Mouse (Mus musculus) adrenal gland, adult 8-10 months (tissue): ENCODE results near the gene Tcte3. TPM values are rescaled to one million over a fixed set of nuclear protein-coding genes. Genes with fewer than 3 reads are reported as not detected.
"Not testable (repeated sequence)": the region's sequence is repeated elsewhere in the genome, so short reads cannot be mapped to it uniquely, and the experiment has no call there.

ENCODE experiments used
- DNase-seq: peaks from one replicate; pipeline ENCODE4 v3.0.0; 2022
- total RNA-seq, 4 experiments: library from RNA; stranded (reverse); gene quantifications; 2 replicates each; pipeline ENCODE4 v1.2.4; 2022

Tcte3 gene
- total RNA-seq = 1 to 10 TPM in 2 of 4 experiments, under 1 TPM in 2; 0.41 to 4.8 (median 1.6) TPM

- DNase-seq = not testable (repeated sequence)
These were observed at the start of gene Tcte3, which contains the start of the genes Ermard and Gm3448 for GRCm38 (mm10) chr17:15041175-15041729. Tcte3 (minus strand) TSS chr17:15041488. Ermard (plus strand) TSS chr17:15041208. Gm3448 (minus strand) TSS chr17:15041537.

- no peak for DNase-seq
These were observed 47.3 kb upstream of the Tcte3 start for GRCm38 (mm10) chr17:15088591-15089001.

DNA sequence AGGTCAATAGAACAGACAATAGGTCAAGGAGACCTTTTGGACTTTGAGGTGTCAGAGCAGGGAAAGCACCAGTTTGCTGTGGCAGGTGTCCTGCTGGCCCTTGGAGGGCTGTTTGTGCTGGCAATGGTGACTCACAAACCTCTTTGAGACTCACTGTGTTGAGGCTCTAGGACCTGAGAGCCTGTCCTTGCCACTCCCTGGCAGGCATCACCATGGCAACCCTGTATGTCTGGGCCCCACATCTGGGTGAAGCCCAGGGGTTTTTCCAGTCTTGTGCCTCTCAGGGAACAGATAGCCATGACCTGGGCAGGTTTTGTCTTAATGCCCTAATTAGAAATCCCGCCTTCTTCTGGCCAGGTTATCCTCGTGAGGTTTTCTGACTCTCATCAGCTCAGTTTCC, 46.9 kb upstream of the Tcte3 start:
- DNase-seq = no peak

DNA sequence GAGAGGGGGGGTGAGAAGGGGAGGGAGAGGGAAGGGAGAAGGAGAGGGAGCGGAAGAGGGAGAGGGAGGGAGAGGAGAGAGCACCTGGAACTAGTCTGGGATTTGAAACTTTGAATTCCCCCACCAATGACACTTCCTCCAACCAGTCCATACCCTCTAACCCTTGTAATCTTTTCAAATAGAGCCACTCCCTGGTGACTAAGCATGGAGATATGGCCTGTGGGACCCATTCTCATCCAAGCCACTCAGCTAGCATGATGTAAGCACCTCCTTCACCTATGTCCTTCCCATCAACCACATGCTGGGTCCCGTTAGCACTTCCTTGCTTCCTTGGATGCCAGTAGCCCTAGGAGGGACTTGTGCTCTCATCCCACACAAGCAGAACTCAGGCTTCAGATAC, 43.7 kb upstream of the Tcte3 start:
- no peak for DNase-seq

DNA sequence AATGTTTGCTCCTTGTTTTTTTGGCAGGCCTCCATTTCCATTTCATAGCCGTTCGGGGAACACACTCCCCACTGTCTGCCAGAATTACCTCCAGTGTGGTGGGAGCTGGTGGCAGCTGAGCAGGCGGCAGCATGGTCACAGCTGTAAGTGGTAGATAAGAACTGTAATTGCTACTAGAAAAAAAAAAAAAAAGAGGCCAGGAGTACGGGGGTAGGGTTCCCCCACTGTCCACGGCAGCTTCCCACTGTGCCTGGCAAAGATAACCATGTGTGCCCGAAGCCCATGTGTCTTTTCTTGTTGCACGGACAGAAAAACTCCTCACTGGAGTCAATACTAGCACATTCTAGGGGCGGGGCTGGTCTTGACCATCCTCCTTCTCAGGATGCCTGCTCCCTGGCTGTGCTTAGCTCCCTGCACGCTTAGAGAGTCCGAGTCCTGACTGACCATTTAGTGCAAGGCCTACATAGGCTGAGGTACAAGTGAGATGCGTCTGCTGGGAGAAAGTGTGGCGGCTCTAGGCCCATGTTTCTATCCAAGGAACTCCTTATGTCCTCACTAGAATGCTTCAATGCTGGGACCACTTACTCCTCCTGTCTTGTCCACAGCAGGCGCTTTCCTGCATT, 43.0 kb upstream of the Tcte3 start:
- no peak for DNase-seq

- DNase-seq = no peak
These were observed 36.2 kb upstream of the Tcte3 start for GRCm38 (mm10) chr17:15077536-15077935.

- DNase-seq = no peak
These were observed 33.7 kb upstream of the Tcte3 start for GRCm38 (mm10) chr17:15075033-15075432.

- no peak for DNase-seq
These were observed 30.9 kb upstream of the Tcte3 start for GRCm38 (mm10) chr17:15072211-15072610.

DNA sequence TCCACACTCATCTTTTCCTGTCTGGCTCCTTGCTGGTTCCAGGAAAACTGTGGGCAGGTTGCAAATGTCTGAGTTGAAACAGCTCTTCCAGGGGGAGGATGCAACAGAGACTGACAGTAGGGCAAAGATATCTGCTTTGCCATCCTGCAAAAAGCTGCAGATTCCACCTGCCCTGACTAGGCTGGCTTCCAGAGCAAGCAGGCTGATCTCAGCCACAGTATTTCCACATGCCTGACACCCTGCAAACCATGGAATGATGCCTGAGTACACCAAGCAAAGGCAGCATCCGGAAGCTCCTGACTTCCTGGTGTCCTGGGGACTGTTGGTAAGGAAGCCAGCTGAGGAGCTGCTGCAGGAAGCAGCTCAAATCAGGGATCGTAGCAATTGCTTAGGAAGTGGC, 27.8 kb upstream of the Tcte3 start:
- DNase-seq = no peak

GRCm38 (mm10) chr17:15068040-15068792, 26.9 kb upstream of the Tcte3 start:
- peak; percentile 30 for DNase-seq

DNA sequence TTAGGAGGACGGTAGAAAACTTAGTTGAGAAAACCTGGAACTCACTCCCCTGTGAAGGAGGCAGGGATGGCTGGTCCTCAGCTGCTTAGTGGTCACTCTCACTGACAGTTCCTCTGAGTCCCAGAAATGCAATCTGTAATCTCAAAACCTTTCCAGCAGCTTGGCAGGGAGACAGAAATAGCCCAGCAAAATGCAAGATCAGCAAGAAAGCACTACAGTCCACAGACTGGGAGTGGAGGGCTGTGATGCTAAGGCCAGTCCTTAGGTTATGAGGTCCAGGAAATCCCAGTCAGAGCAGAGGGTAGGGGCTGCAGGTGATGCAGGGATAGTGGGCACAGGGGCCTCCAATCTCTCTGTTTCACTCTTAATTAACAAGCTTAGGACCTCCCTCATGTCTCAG, 25.6 kb upstream of the Tcte3 start:
- no peak for DNase-seq

GRCm38 (mm10) chr17:15066066-15066465, 24.8 kb upstream of the Tcte3 start:
- DNase-seq = no peak

- peak; percentile 54 for DNase-seq
These were observed 24.2 kb upstream of the Tcte3 start for GRCm38 (mm10) chr17:15065391-15066024.

DNA sequence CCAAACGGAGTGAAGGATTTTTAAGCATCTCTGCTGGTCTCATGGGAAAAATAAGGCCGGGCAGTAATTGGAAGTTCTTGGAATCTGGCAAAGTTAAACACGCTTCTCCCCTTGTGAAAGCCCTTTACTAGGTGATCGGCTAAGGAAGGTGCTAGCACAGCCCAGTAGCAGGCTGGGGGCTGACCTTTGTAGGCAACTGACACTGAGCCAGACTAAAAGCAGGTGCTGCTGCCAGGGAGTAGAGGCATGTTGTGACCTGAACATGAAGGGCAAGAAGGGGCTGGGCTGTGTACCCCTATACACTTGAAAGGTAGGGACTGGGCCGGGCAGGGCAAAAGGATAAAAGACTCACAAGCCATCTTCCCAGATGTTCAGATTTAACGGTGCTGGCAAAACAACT, 19.1 kb upstream of the Tcte3 start:
- DNase-seq = no peak

- DNase-seq = no peak
These were observed 18.4 kb upstream of the Tcte3 start for GRCm38 (mm10) chr17:15059646-15060045.

DNA sequence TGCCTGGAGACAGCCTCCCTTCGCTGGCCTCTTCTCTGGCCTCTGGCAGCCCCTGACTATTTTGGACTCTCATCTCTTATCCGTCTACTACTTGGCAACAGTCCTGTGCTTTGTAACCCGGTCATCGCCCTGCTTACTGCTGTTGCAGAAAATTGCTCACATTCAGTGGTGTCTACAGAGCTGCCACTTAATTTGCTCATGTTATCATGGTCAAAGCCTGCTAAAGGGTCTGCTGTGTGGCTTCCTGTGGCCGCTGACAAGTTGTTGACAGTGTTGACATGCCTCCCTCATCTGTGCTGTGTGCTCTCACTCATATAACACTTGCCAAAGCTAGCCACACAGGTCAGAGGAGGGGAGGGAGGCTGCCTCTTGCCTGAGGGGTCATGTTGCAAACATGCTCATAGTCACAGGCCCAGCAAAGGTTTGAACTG, 16.9 kb upstream of the Tcte3 start:
- no peak for DNase-seq

GRCm38 (mm10) chr17:15055925-15056324, 14.6 kb upstream of the Tcte3 start:
- DNase-seq = no peak

DNA sequence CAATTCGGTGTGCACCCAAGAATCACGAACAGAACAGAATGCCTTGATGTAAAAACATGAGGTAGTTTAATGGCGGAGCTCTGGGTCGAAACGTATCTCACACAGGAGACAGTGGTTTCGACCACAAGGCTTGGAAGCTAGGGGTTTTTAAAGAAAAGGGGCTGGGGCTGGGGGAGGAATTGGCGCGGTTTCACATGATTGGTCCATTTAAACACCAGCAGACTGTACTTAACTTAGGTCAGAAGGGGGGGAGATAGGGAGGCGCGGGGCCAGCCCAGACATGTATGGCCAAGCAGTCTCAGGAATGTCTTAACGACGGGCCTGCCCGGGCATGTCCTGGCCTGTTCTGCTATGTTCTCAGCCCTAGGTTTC, 12.5 kb upstream of the Tcte3 start:
- DNase-seq = not testable (repeated sequence)

DNA sequence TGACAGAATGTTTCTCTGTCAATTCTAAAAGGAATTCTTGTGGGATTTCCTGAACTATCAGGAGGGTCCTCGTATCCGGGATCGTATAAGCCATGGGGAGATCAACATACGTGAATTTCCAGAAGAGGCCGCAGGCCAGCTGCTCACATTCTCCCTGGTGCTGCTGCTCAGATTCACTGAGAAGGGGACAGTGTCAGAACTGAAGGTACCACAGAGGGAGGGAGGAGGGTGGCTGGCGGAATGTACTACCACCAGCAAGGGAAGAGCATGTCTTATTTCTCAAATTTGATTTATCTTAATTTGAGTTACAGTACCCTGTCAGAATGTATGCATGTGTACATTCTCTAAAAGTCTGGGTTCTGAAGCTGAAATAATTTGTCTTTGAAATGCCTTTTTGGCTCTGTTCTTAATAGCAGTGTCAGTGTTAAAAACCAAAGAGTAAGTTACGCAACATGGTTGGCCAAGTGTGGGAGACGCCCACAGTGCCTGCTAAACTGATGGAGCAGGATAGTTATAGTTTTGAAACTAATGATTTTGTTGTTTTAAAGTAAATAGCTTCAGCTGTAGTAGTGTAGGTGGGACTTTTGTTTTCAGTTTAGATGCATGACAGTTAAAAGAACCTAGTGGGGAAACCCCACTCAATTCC, 12.0 kb upstream of the Tcte3 start:
- DNase-seq = not testable (repeated sequence)

GRCm38 (mm10) chr17:15052766-15053165, 11.5 kb upstream of the Tcte3 start:
- DNase-seq = not testable (repeated sequence)

GRCm38 (mm10) chr17:15050338-15050737, 9.1 kb upstream of the Tcte3 start:
- DNase-seq = not testable (repeated sequence)

DNA sequence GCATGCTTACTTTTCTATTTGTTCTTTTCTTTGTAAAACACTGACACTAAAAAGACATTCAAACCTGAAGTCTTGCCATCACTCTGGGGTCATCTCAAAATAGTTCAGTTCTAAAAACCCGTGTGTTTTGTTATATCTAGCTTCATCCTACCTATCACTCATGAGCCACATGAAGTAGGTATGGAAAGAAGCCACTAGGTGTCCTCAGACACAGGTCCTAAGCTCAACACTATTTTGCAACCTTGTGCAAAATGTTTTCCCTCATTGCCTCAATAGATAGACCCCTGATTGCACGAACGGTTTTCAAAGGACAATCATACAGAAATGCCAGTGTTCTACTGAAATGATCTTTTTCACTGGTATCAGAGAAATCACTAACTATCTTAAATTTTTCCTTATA, 833 bp downstream of the Tcte3 start:
- not testable (repeated sequence) for DNase-seq

- DNase-seq = not testable (repeated sequence)
These were observed 9.9 kb downstream of the Tcte3 start for GRCm38 (mm10) chr17:15031414-15031813.
